Mouse (Mus musculus) megakaryocyte progenitor cell, adult 5-6 weeks (primary cell): Measurements from ENCODE around the gene Cds2. TPM values are rescaled to one million over a fixed set of nuclear protein-coding genes. Genes with fewer than 3 reads are reported as not detected.
A peak's percentile ranks its signal among the peaks of the same experiment; 100 is the strongest.
"Not testable (repeated sequence)": the region's sequence is repeated elsewhere in the genome, so short reads cannot be mapped to it uniquely, and the experiment has no call there.

Experiments used
- ATAC-seq: replicated peaks from 2 replicates; pipeline ENCODE4 v1.8.0; 2016; ENCODE audit warnings: mild to moderate bottlenecking, moderate TSS enrichment, inconsistent platforms; ENCODE audit not compliant: poor library complexity
- total RNA-seq, 2 experiments: library from RNA; stranded (forward) in 1 of 2; stranded (reverse) in 1 of 2; fragments of 157-497, 149-512 nt in 1 of 2; fragments of 200-1000 nt in 1 of 2; gene quantifications; 2 replicates each; pipeline versions ENCODE4 v1.2.3 to v1.2.4; 2015 to 2017

Gene Cds2
- total RNA-seq, 2 experiments from 2014 or later = 6.9 to 10.5 TPM

DNA sequence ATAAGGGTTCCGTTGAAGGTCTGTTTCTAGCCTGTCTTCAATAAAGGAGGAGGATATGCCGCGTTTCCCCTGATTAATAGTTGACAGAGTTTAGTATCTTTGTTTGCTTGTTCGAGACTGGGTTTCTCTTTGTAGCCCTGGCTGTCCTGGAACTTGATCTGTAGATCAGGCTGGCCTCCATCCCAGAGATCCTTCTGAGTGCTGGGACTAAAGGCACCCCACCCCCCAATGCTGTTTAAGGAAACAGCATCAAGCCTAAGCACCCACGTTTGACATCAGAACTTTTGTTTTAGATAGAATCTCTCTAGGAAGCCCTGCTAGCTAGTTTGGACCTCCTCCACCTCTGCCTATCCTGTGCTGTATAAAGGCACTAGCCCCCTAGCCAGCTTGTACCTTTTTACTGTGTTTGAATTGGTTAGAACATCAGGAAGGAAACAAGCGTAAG, 1.3 kb downstream of the Cds2 start:
- ATAC-seq = no peak

DNA sequence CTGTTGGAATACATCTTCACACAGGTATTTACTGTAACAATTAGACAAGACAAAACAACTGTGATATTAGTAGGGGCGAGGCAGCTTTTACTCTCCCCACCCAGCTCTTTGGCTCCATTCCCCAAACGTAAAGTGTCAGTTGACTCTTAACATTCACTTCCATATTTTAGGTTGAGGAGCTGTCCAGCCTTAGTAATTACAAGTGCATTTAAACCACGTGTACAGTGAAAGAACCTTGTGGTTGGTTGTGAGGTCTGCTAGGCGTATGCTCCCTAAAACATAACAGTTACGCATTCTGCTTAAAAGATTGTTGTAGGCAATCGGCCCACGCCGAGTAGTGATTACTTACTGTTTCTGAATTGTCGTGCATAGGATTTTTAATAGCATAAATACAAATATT, 2.2 kb downstream of the Cds2 start:
- peak; percentile 51 for ATAC-seq

DNA sequence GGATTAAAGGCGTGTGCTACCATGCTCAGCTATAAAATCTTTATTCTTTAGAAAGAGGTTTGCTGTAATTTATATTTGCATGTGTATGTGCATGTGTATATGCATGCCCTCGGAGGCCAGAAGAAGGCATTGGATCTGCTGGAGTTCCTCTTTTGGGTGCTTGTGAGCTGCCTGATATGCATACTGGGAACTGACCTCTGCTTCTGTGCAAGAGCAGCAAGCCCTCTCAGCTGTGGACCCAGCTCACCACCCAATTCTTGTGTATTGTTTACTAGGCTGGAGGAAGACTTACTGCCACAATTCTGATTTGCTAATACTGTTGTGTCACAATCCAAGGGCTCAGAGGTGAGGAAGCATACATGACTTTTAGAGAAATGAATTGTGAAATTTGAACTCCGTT, 3.1 kb downstream of the Cds2 start:
- peak; percentile 49 for ATAC-seq

DNA sequence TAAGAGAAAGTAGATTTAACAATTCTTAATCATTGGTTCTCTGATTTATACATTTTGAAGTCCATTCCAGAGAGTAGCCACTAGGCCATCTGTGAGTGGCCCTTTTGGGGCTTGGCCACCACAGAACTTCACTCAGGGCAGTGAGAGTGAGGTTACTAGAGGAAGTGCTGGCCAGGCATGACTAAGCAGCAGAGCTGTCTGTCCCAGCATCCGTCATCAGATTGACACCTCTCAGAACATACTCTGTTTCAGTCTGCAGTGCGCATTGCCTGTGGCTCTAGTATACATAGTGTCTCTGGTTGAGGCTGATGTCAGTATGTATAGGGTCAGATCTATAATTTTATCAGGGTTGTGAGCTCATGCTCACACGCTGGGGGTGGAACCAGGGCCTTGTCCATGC, 6.3 kb downstream of the Cds2 start:
- peak; percentile 56 for ATAC-seq

DNA sequence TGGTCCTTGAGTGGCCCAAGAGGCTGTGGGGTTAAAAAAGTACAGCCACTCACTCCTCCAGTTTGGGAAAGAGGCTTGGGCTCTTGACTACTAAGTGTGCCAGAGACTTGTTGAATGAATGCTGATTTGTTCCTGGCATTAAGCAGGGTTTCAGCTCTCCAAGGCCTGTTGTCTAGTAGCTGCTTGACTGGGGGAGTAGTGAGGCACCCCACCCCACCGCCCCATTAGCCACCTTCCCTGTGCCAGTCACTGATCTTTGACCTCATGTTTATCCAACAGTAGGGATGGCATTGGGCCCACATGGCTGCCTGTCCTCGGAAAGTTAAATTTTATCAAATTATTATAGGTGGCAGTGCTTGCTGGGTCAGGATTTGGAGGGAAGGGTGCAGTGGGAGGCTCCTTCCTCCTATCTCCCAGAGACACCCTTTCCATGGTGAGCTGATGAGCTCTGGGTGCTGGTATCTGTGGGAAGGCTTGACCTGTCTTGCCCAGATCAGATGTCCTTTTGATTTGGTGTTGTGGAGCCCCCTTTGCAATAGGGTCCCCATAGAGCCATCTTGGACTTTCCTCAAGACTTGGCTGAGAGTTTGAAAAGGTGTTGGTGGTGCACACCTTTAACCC, 7.5 kb downstream of the Cds2 start:
- ATAC-seq = no peak

DNA sequence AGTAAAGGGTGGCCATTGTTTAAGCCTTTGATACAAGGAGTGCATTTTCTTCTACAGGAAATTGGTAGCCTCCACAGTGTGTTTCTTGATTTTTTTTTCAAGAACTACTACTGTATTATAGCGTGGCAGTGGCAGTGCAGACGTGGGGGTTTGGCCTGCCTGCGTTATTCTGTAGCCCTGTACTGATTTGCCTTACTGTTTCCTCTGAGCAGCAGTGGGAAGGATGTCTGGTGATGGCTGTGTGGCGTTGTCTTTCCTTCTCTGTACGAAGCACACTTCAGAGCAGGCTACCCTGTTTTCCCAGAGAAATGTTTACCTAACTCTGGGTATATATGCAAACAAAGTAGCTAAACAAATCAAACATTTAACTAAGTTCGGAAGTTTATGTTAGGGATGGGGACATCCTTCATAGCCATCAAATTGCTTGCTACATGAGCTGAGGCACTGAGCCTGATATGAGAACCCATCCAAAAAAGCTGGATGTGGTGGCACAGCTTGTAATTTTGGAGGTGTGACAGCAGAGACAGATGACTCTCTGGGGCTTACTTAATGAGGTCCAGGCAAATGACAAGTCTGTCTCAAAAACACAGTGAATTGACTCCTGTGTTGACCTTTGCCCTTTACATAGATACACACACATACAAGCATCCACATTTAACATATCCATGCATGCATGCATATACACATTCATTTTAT, 9.9 kb downstream of the Cds2 start:
- ATAC-seq = no peak

DNA sequence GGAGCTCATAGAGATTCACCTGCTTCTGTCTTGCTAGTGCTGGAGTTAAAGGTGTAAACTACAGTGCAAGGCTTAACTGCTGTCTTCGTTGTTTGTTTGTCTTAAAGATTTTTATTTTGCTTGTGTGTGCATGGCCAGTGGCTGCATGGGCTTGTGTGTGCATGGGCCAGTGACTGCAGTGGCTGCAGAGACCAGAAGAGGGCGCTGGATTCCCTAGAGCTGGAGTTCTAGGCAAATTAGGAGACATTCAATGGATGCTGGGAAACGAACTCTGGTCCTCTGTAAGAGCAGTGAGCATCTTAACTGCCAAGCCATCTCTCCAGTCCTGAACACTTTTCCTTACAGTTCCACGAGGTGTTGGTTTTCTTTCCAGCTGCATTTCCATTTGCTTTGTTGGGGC, 12.6 kb downstream of the Cds2 start:
- ATAC-seq = no peak; the same call in 1 of the 2 replicates

DNA sequence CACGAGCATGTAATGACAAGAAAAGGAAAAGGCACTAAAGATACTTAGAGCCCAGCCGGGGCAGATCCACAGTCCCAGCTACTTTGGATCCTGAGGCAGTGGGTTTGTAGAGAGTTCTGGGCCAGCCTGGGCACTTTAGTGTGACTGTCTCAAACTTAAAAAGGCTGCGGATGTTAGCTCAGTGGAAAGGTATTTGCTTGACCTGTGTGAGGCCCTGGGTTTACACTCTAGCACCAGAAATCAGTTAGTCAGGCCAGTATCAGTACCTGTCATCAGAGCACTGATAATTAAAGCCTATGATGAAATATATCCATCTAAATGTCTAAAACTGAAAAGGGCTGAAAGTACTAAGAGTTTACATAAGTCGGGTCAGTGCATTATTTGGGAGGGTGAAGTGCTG, 13.3 kb downstream of the Cds2 start:
- ATAC-seq = no peak

DNA sequence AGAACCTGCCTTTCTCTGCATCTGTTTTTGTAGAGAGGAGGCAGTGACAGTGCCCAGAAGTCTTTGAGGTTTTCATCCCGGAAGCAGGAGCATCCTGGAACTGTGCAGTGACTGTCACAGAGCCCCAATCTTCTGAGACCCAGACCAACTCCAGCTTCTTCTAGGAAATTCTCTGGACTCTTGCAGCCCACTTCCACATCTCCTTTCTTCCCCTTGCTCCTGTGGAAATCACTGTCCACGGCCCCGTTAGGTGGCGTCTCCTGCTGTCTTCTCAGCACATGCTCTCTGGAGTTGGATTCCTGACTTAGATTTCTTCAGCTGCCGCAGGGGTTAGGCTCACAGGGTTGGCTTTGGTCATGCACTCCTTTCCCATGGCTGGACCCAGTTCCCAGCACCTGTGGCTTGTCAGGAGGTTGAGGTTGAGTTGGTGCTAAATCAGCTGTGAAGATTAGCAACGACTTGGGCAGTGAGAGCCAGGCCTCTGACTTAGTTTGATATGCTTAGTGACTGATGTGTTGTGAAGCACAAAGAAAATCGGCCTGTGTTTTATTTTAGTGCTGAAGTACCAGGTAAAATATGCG, 15.4 kb downstream of the Cds2 start:
- no peak for ATAC-seq

DNA sequence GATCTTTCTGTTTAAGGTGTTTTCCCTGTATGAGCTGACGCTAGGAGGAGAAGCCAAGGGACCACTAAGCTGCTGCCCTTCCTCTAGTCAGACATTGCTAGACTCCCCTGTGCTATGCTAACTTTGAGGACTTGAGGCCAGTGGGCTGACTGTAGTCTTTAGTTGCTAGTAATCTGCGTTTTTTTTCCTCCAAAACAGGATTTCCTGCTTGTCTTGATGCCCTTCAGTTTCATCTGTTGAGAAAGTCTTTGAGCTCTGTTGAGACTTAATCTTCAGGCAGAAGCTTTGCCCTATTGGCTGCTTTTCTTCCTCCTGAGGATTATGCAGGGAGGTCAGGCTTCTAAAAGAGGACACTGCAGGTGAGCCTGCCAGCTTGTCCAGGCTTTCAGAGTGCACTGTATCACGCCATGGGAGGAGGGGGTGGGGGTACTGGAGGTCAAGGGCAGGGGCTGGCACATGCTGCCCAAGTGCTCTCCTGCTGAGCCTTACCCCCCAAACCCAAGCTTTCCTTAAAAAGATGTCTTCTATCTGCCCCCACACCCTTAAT, 16.5 kb downstream of the Cds2 start:
- ATAC-seq = no peak

DNA sequence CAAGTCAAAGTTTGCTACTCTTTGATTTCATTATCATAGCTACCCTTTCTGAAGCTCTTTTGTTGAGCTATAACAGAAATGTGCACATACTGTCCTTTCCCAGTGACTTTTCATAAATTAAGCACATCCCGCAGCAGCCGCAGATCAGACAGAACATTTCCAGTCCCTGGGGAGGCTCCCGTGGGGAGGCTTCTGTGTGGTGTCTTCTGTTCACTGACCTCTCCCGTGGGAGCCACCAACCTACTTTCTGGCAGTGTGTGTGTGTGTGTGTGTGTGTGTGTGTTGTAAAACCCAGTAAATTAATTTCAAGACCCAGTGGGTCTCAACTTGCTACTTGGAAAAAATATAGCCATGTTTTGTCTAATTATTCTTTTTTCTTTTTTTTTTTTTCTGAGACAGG, 17.0 kb downstream of the Cds2 start:
- ATAC-seq = no peak

DNA sequence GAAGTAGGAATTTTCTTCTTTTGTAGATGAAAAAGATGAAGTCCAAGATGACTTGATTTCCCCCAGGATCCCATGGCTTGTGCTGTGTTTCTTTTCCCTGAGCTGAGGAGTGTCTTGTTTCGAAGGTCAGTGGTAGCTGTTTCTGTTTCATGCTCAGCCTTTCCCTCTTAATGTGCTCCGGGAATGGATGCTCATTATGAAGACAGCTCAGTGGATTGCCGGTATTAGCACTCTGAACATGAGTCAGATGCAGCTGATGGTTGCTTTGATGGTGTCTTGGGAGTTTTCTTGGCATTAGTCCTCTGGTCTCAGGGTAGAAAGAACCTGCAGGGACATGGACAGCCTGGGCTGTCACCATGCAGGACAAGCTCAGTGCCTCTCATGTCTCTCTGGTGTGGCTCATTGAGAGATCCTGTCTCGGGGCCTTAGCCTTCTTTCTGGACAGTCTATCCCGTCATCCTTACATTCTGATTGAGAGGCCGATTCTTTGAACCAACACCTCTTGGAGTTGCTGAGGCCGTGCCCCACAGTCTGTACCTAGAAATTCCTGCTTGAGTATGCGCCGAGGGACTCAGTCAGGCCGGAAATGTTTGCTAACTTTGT, 17.7 kb downstream of the Cds2 start:
- ATAC-seq = no peak

DNA sequence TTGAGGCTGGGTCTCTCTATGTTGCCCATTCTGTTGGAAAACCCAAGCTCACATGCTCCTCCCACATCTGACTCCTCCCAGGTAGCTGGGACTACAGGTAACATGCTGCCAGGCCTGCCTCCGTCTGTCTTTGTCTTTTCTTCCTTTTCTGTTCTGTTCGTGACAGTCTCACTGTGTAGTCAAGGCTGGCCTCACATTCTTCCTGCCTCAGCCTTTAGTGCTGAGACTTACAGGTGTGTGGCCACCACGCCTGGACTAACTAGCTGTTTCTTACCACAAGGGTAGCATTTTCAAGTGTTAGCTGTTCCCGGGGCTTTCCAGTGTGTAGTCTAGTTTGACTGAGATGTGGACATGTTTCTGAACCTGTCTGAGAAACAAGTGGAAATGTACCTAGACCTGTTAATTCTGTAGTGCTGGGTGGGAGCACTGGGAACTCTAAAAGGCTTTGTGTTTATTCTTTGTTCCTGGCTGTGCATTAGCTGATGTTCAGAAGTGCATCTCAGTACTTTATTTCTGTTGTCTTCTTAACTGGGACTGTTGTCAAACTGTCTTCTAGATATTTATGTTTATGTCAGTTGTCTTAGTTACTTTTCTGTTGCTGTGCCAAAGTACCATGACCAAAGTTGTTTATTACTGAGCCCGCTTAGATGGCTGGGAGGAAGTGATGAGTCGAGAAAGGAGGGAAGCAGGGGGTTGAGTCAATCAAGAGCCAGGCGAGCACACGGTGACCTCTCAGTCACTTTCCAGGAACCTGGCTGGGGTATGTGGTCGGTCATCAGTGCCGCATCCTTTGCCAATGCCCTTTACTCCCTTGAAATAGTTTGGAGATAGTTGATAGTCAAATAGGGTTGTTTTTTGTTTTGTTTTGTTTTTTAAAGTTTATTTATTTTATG, 18.9 kb downstream of the Cds2 start:
- ATAC-seq = peak; percentile 45

DNA sequence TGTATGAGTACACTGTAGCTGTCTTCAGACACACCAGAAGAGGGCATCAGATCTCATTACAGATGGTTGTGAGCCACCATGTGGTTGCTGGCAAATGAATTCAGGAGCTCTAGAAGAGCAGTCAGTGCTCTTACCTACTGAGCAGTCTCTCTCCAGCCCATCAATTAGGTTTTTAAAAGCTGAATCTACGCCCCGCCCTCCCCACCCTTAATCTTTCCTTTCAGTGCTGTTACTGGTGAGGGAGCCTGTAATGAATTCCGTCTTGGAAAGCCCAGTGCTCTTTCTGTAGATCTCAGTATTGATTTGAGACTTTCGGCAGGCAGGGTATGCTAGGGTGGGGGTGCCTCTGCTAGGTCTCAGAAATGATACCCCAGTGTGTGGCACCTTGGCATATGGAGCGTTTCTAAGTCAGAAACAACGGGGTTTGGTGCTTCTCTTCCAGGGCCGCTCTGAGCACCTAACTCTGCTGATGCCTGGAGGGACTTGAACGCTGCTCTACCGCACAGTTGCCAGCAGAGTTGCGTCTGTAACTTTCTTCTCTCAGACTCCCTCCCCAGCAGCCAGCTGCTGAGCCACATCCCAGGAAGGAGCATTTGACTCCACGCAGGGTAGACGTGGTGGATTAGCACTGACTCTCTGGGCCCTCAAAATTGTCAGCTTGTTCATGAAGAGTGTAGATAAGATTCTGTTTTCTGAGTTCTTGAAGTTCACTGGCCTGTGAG, 19.7 kb downstream of the Cds2 start:
- ATAC-seq = peak; percentile 12

DNA sequence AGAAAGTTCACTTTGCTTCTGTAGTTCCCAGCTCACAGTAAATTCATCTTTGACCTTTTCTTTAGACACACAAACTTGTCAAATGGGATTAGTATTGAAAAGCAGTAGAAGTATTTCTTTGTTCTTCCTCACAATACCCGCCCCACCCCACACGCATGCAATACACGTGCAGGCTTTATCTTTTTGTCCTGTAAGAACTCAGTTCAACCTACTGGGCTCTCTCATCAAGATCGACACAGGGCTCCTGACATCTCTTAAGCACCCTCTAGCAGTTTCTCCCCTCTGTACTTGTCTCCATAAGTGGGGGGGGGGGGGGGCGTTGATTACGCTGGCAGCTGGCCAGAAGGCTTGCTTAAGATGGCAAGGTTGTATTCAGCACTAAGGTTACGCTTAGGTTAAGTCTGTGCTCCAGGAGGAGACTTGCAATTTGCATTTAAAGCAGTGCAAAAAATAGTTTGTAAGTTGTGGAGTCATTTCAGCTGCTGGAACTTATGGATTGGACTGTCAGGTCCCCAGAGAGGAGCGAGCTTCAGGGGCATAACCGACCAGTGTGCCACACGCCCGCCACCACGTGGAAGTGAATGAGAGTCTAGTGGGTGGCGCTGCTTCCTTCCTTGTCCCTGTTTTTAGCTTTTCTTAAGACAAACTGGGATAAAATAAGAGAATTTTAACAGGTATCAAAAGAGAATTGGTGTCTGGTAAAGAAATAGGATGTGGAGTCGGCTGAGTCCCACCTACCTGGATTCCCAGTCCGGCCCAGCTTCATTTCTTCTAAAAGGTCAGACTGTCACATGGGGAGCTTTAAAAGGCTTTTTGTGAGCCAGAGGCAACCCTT, 20.5 kb downstream of the Cds2 start:
- ATAC-seq = peak; percentile 46

DNA sequence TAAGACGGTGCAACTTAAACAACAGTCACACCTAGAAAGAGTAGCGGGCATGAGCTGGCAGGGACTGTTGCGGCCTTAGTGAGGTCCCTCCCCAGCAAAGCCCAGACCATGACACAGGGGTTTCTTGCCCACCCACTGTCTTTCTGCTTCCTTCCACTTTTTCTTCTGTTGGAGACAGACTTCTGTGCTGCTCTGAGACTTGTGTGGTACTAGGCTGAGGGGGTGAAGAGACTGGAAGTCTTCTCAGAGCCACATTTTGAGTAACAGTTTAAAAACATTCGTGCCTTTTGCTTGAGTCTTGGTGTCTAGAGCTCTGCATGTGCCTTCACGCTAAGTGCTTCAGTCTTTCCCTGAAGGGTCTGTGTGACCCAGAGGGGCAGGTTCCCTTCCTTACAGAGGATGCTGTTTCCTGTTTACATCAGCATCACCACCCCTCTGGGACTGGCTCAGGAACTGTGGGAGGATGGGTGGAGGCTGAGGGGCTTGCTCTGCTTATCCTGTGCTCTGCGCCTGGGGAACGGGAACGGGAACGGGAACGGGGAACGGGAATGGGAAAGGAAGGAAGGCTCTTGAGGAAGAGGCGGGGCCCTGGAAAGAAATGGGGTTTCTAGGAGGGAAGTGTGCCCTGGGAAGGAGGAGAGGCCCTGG, 21.7 kb downstream of the Cds2 start:
- peak; percentile 34 for ATAC-seq

DNA sequence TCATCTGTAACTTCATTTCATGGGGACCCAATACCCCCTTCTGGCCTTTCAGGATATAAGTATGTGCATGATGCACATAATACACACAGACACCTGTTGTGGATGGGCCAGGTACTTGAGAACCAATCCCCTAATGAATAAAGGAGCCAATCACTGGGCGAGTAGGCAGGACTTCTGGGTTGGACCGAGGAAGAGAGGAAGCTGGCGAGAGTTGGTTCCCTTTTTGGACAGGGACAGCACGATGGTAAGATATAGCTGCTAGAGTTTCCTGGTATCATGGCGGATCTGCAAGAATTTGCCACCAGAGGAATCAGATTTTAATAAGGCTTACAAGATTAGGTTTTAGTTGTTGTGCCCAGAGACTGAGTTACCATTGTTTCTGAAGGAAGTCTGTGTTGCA, 22.8 kb downstream of the Cds2 start:
- not testable (repeated sequence) for ATAC-seq

DNA sequence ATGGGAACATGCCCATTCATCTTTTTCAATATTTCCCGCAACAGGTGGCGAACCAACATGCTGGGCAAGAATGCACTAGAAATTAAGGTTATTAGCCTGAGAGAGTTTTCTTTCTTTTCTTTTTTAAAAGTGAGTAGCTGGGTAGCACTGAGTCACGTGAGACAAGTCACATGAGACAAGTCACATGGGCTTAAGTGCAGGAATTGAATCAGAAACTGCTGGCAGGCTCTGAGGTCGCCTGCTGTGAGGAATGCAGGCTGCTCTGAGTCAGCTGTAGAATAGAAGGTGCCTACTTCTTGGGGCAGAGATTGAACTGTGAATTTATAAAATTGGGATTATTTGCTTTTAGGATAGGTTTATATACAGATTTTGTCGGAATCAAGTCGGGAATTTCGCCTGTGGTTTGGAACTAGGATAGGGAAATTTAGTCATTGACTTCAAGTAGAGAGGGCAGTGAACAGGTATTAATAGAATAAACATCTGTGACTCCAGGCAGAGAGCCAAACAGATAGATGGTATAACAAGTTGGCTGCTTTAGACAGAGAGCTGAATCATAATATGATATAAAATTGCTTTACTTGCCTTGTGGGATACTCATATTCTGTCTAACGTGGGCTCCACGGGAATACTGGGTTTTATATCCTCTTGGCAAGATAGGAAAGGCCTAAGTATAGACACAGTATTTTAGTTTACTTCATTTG, 23.6 kb downstream of the Cds2 start:
- ATAC-seq = no peak
